Comparison of ENCODE assay signal across 9 mouse cellular contexts in genomic region chr6:144513761-144514160, GRCm38 (mm10).
A peak's percentile ranks its signal among the peaks of the same experiment; 100 is the strongest.
DNase-seq lines count a peak whose midpoint lies in the region; ATAC-seq and TF ChIP-seq lines count a peak whose summit lies in the region.
"Had no signal": no experiment of that assay in that cellular context is flagged by ENCODE, and none has a peak within 500 bp of the region (broad histone marks: within the 10 kb centered on the region; RNA-seq: fewer than 3 reads in every experiment).

No protein-coding gene starts in this region.

- H3K4me3 ChIP-seq in heart, adult 2 months: no peak overlapping the region
- H3K4me3 ChIP-seq in hindbrain, embryonic 16.5 days (ENCODE audit: low read length): no peak overlapping the region
- H3K4me3 ChIP-seq: forebrain, embryonic 10.5 days had no signal

- H3K79me2 ChIP-seq in heart, adult 2 months (replicated peaks; ENCODE audit: control insufficient read depth, insufficient read depth, low read length): no peaks in the 10 kb centered on the region

- no peaks in the 10 kb centered on the region for H3K36me3 ChIP-seq in heart, adult 2 months (ENCODE audit: control insufficient read depth, insufficient read depth, low read length)
- H3K36me3 ChIP-seq in hindbrain, embryonic 16.5 days (ENCODE audit: control insufficient read depth, insufficient read depth, low read length): no peaks in the 10 kb centered on the region
- H3K36me3 ChIP-seq: forebrain, embryonic 10.5 days had no signal

- H3K27ac ChIP-seq in heart, adult 2 months: no peak overlapping the region
- H3K27ac ChIP-seq in hindbrain, embryonic 16.5 days (ENCODE audit: low read depth, low read length): no peak overlapping the region
- H3K27ac ChIP-seq: forebrain, embryonic 10.5 days had no signal

- ATAC-seq in hindbrain, embryonic 16.5 days: no peak

- intact Hi-C loops in heart, adult 2 months (cut with DNase I): no loop called here
- intact Hi-C loops in heart, postnatal 25 days (cut with DNase I): no loop called here

- TF ChIP-seq EP300 in heart, adult 2 months (IDR thresholded peaks at IDR 0.05; ENCODE audit: insufficient read depth, low read depth, low read length): no peak

- no peak overlapping the region for H3K9ac ChIP-seq in heart, adult 2 months (ENCODE audit: low read depth, low read length)
- no peak overlapping the region for H3K9ac ChIP-seq in hindbrain, embryonic 16.5 days (ENCODE audit: low read depth, low read length)

- 49% methylated on average over 8 of the region's 8 CpGs for WGBS in heart, adult 2 months
- 61% methylated on average over 8 of the region's 8 CpGs for WGBS in hindbrain, embryonic 16.5 days

- H3K4me1 ChIP-seq in heart, adult 2 months (ENCODE audit: control insufficient read depth, insufficient read depth, low read length): no peaks in the 10 kb centered on the region; the same call in 1 of the 2 replicates
- no peaks in the 10 kb centered on the region for H3K4me1 ChIP-seq in hindbrain, embryonic 16.5 days (ENCODE audit: control insufficient read depth, insufficient read depth, low read depth, low read length)

- H3K4me2 ChIP-seq in hindbrain, embryonic 16.5 days (ENCODE audit: low read length): no peak overlapping the region

- no peaks in the 10 kb centered on the region for H3K9me3 ChIP-seq in hindbrain, embryonic 16.5 days (ENCODE audit: control insufficient read depth, low read length)

- H3K27me3 ChIP-seq in heart, adult 2 months (ENCODE audit: control insufficient read depth, insufficient read depth, low read length): no peaks in the 10 kb centered on the region
- no peaks in the 10 kb centered on the region for H3K27me3 ChIP-seq in hindbrain, embryonic 16.5 days (replicated peaks; ENCODE audit: control insufficient read depth, insufficient read depth, low read length)

- DNase-seq in heart, adult 2 months: peak; percentile 8 to 30
- no peak for DNase-seq in heart, postnatal 25 days (ENCODE audit: low spot score)
- peak; percentile 40 for DNase-seq in NIH3T3 (ENCODE audit: low read depth)
- peak; percentile 58 to 74 for DNase-seq in adrenal gland, postnatal 36 days
- peak; percentile 29 to 65 for DNase-seq in kidney, postnatal 36 days
- DNase-seq in right cerebral cortex, adult 2 months (ENCODE audit: low spot score in 2 of 2): no peak
- DNase-seq in neural tube, embryonic 10.5 days (ENCODE audit: extremely low spot score, low spot score): no peak

- no peak for TF ChIP-seq CTCF in heart, adult 2 months (IDR thresholded peaks at IDR 0.05)

- no peak for TF ChIP-seq POLR2A in heart, adult 2 months (IDR thresholded peaks at IDR 0.05; ENCODE audit: insufficient read depth, low read depth, low read length)

Comparison
In these comparisons a context has a peak if more than half of its experiments do, and no peak if none do; other contexts are left out.
1. DNase-seq: peak in heart, adult 2 months (2 of 2), NIH3T3 (single experiment), adrenal gland, postnatal 36 days (2 of 2) and kidney, postnatal 36 days (2 of 2); none in heart, postnatal 25 days (single experiment), right cerebral cortex, adult 2 months (0 of 2) and neural tube, embryonic 10.5 days (single experiment).